Mouse (Mus musculus) bone marrow macrophage, adult 2 months (primary cell): ENCODE measurements at regions not wholly inside any gene's neighbourhood (a gene's known extent, or its start where the extent isn't known, plus 50 kb on each side); places are given as distances from the start of the nearest gene placed in this dataset.

Experiments
- CTCF ChIP-seq: IDR thresholded peaks from 2 replicates; pipeline ENCODE4 v1.5.1; 2012; ENCODE audit warnings: low read depth, mild to moderate bottlenecking, low read length, moderate library complexity
- POLR2A ChIP-seq: IDR thresholded peaks from 2 replicates; pipeline ENCODE4 v1.6.1; 2012; ENCODE audit warnings: mild to moderate bottlenecking, low read depth, low read length, borderline replicate concordance

GRCm38 (mm10) chr7:69645449-69645848, 721.1 kb downstream of the Nr2f2 start:
- TF ChIP-seq POLR2A (no peak), CTCF (no peak)
